Mouse (Mus musculus) liver, postnatal 0 days (tissue): ENCODE measurements at regions not wholly inside any gene's neighbourhood (a gene's known extent, or its start where the extent isn't known, plus 50 kb on each side); places are given as distances from the start of the nearest gene placed in this dataset.

Experiments
- ATAC-seq: fragments of 200-750 bp; cut with Nextera tagmentation; 2 replicates; pipeline ENCODE4 v1.8.0; 2017; ENCODE audit warnings: mild to moderate bottlenecking, moderate library complexity
- DNase-seq: peaks from one replicate; pipeline ENCODE4 v3.0.0-alpha.2; 2016
- H3K27ac ChIP-seq: fragments of 300-500 bp; sonication (generic); 2 replicates; pipeline ENCODE4 v1.5.1; 2014; ENCODE audit warnings: antibody characterized with exemption, moderate library complexity, mild to moderate bottlenecking, low read depth
- H3K27me3 ChIP-seq: fragments of 300-500 bp; sonication (generic); 2 replicates; pipeline ENCODE4 v1.6.1; 2014; ENCODE audit warnings: low read length, control low read depth, mixed read lengths; ENCODE audit not compliant: insufficient read depth
- H3K36me3 ChIP-seq: fragments of 300-500 bp; sonication (generic); replicated peaks from 2 replicates; pipeline ENCODE4 v1.6.1; 2014; ENCODE audit warnings: mild to moderate bottlenecking, control low read depth, low read length, moderate library complexity, mixed read lengths; ENCODE audit not compliant: insufficient read depth
- H3K4me1 ChIP-seq: fragments of 300-500 bp; sonication (generic); 2 replicates; pipeline ENCODE4 v1.6.1; 2014; ENCODE audit warnings: antibody characterized with exemption, mild to moderate bottlenecking, control low read depth; ENCODE audit not compliant: insufficient read depth
- H3K4me2 ChIP-seq: fragments of 300-500 bp; sonication (generic); 2 replicates; pipeline ENCODE4 v1.6.1; 2014; ENCODE audit warnings: low read depth, mild to moderate bottlenecking, low read length, moderate library complexity, mixed read lengths
- H3K4me3 ChIP-seq: fragments of 300-500 bp; sonication (generic); 2 replicates; pipeline ENCODE4 v1.5.1; 2014; ENCODE audit warnings: low read depth, low read length
- H3K9ac ChIP-seq: fragments of 300-500 bp; sonication (generic); replicated peaks from 2 replicates; pipeline ENCODE4 v1.6.1; 2014; ENCODE audit warnings: mild to moderate bottlenecking, moderate library complexity
- H3K9me3 ChIP-seq: fragments of 300-500 bp; sonication (generic); 2 replicates; pipeline ENCODE4 v1.6.1; 2016; ENCODE audit warnings: mild to moderate bottlenecking, control low read depth, low read length, mixed read lengths
- CTCF ChIP-seq: sonication (generic); IDR thresholded peaks from 2 replicates; pipeline ENCODE4 v1.5.1; 2016; ENCODE audit warnings: antibody characterized with exemption, low read depth
- EP300 ChIP-seq: IDR thresholded peaks from 2 replicates; pipeline ENCODE4 v1.6.1; 2016; ENCODE audit warnings: antibody characterized with exemption, low read depth, mild to moderate bottlenecking
- WGBS: fragments of 180-500 bp; shearing (Covaris S2); extraction: QIAGEN DNeasy Blood & Tissue Kit; methylation state at CpG from one replicate; pipeline ENCODE4 v1.1.7; 2014; ENCODE audit not compliant: insufficient replicate concordance; 5-methylcytosine and 5-hydroxymethylcytosine counted together

DNA sequence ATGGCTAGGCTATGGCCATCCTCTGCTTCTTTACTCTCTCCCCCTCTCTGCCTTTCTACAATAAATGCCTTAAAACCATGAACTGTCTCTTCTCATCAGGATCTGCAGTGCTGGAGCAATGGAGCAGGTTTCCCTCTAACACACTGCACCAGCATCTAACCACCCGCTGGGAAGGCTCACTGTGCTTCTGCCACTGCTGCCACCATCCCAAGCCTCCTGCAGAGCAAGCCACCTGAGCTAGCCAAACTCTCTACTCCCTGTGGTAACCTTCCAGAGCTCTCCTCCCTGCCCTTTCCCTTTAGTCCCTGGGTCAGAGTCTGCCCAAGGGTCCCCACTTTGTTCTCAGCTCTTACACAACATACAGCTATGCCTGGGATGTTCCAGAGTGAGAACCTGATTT lies 107.3 kb upstream of the 4933402E13Rik start:
- no peaks in the 10 kb centered on the region for H3K9me3 ChIP-seq
- DNase-seq, result no peak
- H3K9ac ChIP-seq, result no peak overlapping the region
- ATAC-seq, result no peak
- no peak for TF ChIP-seq CTCF
- no peak for TF ChIP-seq EP300
- H3K27me3 ChIP-seq, result no peaks in the 10 kb centered on the region
- H3K4me2 ChIP-seq, result no peak overlapping the region
- no peak overlapping the region for H3K4me3 ChIP-seq
- H3K4me1 ChIP-seq, result no peaks in the 10 kb centered on the region
- no peak overlapping the region for H3K27ac ChIP-seq
- no peaks in the 10 kb centered on the region for H3K36me3 ChIP-seq
- WGBS, result 38% methylated on average over 1 of the region's 1 CpGs

DNA sequence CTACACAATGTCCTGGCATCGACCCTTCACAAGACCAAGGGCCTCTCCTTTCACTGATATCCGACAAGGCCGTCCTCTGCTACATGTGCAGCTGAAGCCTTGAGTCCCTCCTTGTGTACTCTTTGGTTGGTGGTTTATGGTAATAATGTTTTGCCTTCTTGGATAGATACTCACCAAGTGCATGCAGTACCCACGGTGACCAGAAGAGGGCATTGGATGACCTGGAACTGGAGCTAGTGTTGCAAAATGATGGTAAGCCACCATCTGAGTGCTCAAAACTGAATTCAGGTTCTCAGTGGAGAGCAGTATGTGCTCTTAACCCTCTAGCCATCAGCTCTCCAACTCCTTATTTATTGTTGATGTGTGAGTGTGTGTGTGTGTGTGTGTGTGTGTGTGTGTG lies 103.2 kb upstream of the 4933402E13Rik start:
- Histone ChIP-seq H3K27me3 (no peaks in the 10 kb centered on the region), H3K4me3 (no peak overlapping the region), H3K36me3 (no peaks in the 10 kb centered on the region), H3K9me3 (no peaks in the 10 kb centered on the region), H3K4me1 (no peaks in the 10 kb centered on the region), H3K27ac (no peak overlapping the region), H3K4me2 (no peak overlapping the region), H3K9ac (no peak overlapping the region)
- TF ChIP-seq EP300 (no peak), CTCF (peak; percentile 59)
- DNase-seq (no peak), ATAC-seq (no peak)
- WGBS, result 82% methylated on average over 4 of the region's 4 CpGs
